Mouse (Mus musculus): ENCODE measurements at regions not wholly inside any gene's neighbourhood (a gene's known extent, or its start where the extent isn't known, plus 50 kb on each side); places are given as distances from the start of the nearest gene placed in this dataset.

DNA sequence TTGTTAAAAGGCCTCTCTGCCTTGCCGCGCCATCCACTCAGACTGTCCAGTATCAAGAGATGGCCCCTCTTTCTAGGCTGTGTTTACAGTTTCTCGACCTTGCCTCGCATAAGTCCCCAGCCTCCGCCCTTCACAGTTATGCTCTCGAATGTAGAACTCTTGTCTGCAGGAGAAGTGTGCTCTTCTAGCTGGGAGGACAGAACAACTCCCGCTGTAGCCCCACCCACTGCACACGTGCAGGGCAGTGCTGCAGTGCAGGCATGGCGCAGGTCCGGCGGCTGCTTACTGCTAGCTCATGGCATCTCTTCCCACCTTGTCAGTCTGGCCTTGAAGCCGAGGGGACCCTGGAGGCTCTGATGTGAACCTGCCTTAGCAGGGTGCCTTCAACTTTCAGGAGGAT lies 145.7 kb upstream of the Lrfn2 start:
- DNase-seq (ENCODE audit: low spot score) = no peak

DNA sequence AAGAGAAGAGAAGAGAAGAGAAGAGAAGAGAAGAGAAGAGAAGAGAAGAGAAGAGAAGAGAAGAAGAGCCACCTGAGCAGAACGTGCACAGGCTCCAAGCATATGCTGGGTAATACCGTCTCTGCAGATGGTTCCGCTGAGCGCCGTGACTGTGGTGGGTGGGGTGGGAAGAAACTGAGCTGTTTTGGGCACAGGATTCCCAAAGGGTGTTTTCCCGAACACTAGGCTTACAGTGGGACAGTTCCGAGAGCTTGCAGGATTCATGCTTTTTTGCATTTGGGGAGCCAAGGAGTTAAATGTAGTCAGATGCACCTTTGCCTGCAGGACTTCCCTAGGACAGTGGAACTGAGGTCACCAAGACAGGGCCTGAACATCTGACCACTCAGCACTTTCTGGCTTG lies 142.3 kb upstream of the Lrfn2 start:
- no peak for DNase-seq (ENCODE audit: low spot score)

DNA sequence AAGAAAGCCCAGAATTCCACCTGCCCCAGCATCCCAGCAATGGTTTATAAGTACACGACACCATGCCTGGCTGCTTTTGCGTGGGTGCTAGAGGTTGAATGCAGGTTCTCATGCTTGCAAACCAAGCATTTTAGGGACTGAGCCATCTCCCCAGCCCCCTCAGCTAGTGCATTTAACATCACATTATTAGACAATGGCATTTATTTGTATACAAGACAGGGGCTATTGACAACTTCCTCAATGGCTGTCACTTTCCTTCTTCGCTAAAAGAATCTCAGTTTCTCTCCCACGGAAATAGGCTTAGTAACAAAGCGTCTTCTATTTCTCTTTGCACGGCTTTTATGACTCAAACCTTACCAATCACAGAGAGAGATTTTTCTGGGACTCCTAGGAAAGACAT lies 141.7 kb upstream of the Lrfn2 start:
- DNase-seq (ENCODE audit: low spot score) = no peak

DNA sequence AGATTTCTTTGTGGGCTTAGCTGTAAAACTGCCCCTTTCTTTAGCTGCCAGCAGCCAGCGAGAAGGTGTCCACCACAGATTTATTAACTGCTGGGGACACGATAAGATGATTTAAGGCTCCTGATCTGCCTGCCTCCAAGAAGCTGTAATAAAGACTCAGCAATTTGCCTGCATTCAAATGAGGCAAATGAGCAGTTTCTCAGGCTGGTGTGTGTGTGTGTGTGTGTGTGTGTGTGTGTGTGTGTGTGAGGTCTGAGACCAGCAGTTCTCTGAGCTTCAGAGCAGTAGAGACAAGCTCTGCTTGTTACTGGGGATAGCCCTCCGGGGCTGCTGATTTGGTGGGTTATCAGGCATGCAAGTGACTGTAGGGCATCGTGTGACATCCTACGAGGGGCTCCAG lies 139.2 kb upstream of the Lrfn2 start:
- DNase-seq (ENCODE audit: low spot score) = no peak

DNA sequence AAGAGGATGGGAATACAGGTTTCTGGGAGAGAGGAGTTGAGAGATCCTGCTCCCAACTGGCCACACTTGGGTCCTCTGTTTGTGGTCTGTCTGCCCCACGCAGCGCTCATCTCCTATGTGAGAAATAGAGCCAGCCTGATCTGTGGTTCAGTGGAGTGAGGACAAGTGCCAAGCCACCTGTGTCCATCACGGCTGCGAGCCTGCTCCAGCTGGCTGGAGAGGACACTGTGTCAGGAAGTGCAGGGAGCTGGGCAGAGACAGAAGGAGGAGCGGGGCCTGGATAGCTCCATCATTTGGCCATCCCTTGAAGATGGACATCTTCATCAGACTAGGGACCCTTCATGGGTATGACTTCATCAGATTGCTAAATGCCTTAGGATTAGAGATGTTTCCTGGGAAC lies 136.4 kb upstream of the Lrfn2 start:
- DNase-seq (ENCODE audit: low spot score) = no peak

DNA sequence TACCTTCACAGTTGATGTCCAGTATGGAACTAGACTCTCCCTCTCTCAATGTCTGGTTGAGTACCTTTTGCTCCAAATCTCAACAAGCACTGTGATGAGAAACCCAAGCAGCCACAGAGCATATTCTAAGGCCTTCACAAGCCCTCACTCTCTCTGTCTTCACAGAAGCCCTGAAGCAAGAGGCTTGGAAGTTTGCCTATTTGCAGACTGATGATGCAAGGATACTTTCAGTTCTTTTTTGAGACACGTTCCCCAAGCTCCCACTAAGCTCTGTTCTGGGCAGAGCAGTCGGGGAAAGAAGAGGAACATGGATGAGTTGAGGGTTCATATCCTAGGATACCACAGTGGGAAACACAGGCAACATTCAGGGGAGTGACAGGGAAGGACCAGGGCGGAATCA lies 134.0 kb upstream of the Lrfn2 start:
- no peak for DNase-seq (ENCODE audit: low spot score)

DNA sequence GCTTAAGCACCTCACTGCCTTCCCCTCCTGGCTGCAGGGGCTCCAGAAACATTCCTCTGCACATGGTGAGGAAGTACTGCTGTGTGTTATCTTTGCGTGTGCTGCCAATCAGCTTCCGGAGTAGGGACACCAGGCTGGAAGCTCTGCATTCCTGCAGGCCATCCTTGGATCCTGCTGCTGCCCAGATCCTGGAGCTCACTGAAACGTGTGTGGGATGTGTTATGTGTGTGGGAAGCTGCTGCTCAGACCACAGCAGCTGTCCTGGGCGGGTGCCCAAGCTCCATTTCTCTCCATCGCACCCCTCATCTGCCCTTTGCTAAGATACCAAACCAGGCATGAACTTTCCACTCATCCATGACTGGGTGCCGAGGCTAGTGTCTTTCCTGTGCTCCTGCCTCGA lies 129.5 kb upstream of the Lrfn2 start:
- no peak for DNase-seq (ENCODE audit: low spot score)

DNA sequence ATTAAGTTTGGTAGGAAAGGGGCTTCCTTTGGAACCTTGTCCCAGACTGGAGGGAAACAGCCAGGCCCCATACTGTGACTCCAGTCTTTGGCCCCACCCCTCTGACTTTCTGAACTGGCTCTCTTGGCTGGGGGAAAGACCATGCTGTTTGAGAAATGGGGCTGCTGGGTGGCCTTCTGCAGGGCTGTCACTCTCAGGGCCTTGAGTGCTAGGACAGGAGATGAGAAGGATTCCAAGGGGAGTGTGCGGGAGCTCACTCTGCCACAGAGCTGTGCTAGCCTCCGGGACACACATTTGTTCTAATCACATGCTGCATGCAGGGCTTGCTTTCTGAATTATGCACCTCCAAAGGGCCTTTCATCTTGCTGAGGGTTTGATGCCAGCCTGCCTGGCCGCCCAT lies 124.3 kb upstream of the Lrfn2 start:
- DNase-seq (ENCODE audit: low spot score) = no peak

DNA sequence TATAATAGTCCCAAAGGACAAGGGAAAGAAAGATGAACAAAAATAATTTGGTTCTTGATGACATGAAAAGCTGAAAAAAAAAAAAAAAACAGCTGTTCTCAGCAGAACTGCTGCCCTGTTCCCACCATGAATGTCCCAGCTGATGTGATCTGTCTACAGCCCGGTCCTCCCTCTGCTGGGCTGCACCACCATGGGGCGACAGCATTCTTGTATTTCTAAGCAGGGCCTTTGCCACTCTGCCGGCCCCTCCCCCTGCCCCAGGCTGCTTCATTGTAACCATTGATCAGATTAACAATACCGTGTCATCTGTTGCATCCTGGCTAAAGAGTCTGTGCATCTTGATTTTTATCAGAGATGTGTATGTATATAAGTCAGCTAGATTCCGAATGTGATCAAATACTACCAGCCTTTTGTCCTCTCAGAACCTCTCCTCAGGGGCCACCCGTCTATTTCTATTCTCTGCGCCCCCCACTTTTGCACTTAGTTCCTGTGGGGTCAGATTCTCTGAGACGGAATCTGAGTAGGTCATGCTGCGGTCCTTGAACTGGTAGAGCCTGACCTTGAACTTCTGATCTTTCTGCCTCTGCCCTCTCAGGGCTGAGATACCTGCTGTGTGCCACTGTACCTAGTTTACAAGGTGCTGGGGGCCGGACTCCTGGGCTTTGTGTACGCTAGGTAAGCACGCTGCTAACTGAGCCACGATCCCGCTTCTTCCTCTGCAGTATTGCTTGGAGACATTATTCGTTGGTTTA lies 117.2 kb upstream of the Lrfn2 start:
- DNase-seq (ENCODE audit: low spot score) = no peak

DNA sequence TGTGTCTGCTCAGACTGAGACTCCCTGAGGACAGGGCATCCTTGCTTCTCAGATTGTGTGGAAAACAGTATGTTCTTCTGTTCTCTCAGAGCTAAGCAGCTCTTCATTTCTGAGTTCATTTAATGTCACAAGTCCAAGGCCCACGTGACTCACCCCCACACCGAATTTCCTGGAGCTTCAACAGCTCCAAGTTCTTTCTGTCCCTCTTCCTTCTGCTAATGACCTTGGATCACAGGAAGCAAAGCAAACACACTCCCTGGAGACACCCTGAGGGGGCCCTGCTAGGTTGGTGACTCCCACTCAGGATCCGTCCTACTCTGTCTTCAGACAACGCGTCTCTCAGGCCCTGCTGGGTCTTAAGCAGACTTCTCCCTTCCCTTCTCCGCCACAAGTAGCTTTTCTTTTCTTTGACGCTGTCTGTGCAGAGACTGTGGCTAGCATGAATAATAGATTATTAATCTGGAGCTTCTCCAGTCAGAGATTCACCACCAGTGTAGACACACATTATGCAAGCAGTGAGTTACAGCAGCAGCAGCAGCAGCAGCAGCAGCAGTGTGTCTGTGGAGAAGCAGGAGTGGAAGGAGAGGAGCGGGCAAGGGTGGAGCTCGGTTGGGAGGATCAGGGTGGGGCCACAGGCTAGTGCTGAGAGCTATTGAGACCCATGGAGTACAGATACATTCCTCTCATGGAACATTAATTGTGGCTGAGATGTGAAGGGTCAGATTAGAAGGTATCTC lies 115.4 kb upstream of the Lrfn2 start:
- no peak for DNase-seq (ENCODE audit: low spot score)

DNA sequence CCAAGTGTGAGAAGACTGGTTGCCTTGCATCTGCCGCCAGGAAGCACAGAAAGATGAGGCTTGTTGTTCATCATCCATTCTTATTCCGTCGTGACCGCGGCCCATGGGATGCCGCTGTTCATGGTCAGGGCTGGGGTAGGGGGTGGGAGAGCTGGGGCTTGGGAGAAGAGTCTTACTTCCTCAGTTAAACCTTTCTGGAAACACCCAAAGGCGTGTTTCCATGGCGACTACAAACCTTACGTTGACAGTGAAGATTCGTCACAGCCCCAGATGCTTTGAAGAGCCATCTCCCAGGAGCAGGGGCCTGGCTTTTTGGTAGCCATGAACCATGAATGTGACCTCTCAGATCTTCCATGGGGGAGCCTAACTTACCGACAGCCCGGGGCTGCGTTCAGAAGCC lies 114.6 kb upstream of the Lrfn2 start:
- DNase-seq (ENCODE audit: low spot score) = no peak

DNA sequence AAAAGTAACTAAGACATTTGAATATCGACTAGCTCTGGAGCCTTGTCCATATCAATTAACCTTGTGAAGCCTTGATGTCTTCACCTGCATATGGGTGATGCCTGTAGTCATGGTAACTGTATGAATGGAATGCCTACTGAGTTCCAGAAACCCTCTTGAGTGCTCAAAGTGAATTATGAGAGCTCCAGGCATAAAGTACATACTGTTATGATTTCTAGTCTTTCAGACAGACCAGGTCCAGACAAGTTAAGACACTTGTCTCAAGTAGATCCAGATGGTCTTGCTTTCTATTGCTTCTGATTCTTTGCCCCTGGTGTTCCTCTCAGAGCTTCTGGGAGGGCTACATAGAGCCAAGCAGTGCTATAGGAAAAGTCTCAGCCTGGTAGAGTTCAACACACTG lies 112.5 kb upstream of the Lrfn2 start:
- DNase-seq (ENCODE audit: low spot score) = no peak

DNA sequence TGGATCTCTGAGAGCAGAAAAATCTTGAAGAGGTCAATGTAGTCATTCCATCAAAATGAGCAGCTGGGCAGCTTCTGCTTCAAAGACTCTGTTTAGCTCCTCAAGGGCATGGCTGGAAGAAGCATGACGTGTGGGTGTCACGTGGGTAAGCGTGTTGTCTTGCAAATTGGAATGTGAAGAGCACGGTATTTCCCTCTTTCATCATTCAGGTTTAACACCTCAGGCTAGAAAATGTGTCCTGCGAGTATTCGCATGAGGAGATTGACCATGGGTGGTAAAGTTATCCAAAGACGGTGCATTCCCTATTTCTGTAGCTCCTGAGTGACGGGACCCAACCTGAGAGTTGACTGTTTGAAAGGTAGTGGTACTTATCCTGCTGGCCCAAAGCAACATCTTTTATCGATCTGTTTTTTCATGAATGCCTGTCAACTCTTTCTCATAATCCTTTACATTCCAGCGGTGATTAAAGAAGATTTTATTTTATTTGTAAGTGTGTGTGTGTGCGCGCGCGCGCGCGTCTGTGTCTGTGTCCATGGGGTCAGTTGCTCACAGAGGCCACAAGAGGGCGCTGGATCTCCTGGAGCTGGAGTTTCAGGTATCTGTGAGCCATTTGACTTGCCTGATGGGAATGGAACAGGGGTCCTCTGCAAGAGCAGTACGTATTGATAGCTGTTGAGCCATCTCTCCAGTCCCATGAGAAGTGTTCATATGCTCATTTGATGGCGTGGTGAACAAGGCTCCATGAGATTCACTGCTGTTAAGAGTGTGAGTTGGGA lies 109.9 kb upstream of the Lrfn2 start:
- no peak for DNase-seq (ENCODE audit: low spot score)

DNA sequence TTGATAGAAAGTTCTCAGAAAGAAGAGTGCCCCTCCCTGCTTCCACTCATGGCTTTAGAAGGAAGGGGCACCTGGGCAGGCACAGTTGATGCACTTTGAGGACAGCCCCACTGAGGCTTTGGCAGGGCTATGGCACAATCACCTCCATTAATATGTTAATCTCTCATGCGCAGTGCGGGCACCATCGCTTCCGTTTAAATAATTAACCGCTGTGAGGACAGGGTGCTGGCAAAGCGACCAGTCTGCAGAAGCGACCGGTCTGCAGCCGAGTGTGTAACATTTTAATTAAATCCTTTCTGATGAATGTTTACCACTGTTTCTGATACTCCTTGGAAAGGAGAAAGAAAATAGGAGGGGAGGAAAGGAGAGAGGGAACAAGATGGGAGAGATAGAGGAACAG lies 108.3 kb upstream of the Lrfn2 start:
- DNase-seq (ENCODE audit: low spot score) = no peak

DNA sequence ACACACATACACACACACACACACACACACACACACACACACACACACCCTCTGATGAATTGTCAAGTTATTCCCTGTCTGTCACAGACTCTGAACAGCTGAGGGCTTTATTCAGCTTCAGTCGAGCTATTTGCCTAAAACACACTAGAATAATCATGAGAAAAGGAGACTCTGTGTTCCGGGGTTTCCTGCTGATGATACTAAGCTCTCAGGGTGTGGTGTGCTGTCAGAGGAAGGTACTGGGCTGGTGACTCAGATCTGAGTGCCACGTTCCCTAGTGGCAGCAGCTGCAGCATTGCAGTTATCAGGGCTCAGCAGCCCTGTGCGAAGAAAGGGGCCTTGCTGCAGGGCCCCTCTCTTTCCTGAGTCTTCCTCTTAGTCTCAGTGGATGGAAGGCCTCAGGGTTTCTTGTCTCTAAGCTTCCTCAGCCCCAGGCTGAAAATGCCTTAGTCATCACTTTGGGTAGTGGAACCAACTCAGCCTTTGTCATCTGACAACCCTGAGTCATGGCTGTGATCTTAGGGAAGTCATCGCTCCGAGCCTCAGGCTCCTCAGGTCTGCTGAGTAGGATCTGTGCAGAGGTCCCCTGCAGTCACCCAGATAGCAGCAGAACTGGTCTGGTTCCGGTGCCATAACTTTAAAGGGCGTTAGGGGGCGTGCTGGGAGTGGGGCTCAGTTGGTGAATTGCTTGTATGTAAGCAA lies 106.8 kb upstream of the Lrfn2 start:
- no peak for DNase-seq (ENCODE audit: low spot score)

DNA sequence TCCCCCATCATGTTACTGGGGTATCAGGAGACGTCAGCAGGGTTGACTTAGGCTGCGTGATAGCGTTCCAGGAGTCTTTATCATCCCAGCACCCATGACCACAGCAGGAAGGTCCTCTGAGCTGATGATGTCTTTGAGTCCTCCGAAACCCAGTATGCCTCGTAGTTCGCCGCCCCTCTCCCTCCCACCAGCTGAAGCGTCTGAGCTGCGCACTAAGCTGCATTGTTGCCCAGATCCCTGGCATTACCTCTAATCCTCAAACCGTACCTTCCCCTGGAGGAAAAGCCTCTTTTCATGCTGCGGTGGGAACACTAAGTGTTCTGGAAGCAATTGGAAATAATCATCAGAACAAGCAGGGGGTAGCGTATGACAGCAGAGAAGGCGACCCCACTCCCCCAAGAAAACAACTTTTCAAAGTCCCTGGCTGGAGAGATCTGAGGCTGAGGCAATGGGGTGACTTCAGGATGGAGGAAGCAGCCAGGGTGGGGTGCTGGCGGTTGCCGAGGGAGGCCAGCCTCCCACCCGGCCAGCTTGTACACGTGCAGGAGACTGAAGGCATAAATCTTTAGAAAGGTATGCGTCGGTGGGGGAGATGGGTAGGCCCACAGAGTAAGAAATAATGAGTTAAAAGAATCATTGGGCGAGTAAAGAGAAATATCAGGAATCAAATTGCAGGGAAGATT lies 93.7 kb upstream of the Lrfn2 start:
- no peak for DNase-seq (ENCODE audit: low spot score)

DNA sequence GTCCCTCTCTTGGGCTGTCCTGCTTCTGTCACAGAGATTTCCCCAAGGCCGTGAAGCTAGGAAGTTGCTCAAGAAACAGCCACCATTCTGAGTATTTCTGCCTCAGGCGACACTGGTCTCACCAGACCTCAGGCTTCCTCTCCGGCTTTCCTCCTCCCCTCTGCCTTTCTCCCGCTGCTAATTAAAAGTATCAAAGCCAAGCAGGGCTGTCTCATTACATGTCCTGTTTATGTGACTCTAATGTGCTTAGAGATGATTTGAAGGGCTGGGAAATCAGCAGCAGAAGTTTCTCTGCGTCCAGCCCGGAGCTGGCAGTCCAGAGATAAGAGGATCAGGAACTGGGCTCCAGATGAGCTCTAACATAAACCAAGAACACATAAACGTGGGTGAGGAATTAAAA lies 84.3 kb upstream of the Lrfn2 start:
- no peak for DNase-seq (ENCODE audit: low spot score)

DNA sequence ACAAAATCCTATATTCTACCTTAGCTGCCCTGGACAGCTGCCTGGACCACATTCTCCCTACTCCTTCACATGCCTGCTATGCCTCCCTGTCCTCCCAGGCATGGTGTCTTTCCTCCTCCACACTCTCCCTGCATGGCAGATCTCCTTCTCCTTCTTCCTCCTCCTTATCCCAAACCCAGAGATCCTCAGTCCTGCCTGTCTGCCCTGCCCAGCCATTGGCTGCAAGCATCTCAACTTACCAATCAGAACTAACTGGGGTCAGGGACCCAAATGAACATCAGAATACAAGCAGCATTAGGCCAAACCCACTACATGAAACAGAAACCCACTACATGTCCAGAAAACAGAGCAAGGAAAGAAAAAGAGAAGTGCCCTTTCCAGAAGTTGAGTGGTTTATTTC lies 81.3 kb upstream of the Lrfn2 start:
- no peak for DNase-seq (ENCODE audit: low spot score)

DNA sequence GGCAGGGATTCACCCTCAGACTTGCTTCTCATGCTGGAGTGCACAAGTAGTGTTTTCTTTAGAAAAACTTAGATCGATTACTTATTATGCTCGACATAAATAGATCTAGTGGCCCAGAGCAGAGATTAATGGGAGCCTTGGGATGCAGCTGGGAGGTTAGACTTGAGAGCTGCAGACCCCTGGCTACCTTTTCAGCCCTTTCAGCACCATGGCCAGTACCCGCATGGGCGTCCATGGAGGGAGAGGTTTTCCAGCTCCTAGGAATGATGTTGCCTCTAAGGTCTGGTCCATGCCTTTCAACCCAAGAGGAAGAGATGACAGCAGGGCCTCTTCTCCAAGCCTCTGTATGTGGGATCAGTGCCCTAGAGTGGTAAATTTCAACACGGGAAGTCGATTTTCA lies 73.3 kb upstream of the Lrfn2 start:
- no peak for DNase-seq (ENCODE audit: low spot score)

DNA sequence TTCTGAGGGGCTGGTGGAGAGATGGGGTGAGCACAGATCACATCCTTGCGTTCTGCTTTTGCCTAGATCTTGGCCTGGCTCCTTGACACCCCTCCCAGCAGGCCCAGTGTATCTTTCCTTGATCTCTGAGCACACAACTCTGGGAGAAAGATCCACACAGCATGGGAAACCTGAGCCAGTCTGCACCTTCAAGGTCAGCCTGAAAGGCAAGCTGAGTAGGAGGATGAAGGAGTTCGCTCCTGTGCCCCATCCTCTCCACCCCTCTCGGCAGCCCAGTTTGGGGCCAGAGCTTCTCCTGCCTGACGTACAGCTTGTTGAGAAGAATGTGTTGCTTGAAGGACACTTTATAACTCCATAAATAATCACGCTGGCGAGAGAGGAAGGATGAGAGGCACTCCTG lies 61.7 kb upstream of the Lrfn2 start:
- no peak for DNase-seq (ENCODE audit: low spot score)

DNA sequence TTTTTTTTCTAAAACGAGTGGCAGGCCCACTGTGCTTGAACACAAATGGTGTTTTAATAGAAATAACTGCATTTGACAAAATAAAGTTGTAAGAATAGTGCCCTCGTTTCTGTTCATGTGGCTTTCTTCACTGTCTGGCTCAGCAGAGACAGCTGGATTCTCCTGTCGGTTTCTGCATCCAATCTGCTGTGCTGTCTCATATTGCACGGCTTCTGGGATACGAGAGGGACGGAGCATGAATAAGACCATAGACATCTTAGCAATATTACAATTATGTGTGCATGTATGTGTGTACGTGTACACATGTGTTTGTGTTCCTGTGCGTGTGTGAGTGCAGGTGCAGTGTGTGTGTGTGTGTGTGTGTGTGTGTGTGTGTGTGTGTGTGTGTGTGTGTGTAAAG lies 54.7 kb upstream of the Lrfn2 start:
- DNase-seq (ENCODE audit: low spot score) = no peak
